Mouse (Mus musculus) NIH3T3 (cell line): ENCODE data around the gene Supt6.

ENCODE experiments used
- DNase-seq: peaks from one replicate; pipeline ENCODE4 v3.0.0-alpha.2; 2012; ENCODE audit warnings: low read depth

The Supt6 gene

DNA sequence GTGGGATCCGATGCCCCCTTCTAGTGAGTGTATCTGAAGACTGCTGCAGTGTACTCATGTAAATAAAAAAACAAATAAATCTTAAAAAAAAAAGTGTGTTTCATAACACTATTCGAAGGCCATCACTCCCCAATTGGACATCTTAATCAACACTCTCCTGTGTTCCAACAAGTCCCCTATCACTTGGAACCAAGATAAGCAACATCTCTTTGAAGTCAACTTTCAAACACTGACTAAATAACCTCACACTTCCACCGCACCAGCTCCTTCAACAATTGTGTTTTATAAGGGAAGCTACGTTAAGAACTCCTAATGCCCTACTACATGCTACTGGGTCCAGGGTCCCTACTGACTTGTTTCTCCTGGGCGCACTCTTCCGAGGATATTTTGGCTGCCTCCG lies 63.3 kb downstream of the Supt6 start:
- DNase-seq: no peak

DNA sequence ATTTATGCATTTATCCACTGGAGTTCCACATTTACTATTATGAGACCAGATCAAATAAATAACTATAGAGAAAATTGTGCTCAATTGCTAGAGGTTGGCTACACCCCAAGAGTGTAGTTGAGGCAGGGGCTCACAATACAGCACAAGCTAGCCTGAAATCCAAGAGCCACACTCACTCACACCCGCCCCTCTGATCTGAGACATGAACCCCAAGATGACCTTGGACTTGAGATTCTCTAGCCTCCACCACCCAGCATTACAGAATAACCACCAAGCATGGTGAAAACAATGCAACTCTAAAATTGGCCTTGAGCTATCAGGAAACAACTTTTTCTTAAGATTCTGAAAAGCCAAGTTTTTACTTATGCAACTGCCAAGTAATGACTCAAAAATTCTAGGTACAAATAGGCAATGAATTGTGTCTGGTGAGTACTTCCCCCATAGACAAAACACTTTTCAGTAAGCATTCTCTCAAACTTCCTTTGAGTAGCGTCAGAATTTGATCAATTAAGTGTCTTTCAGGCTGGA lies 63.9 kb downstream of the Supt6 start:
- no peak for DNase-seq

- DNase-seq: no peak
Measured at GRCm38 (mm10) chr11:78180081-78180761, 65.6 kb downstream of the Supt6 start.

GRCm38 (mm10) chr11:78179438-78179999 lies 66.3 kb downstream of the Supt6 start:
- peak; percentile 28 for DNase-seq

DNA sequence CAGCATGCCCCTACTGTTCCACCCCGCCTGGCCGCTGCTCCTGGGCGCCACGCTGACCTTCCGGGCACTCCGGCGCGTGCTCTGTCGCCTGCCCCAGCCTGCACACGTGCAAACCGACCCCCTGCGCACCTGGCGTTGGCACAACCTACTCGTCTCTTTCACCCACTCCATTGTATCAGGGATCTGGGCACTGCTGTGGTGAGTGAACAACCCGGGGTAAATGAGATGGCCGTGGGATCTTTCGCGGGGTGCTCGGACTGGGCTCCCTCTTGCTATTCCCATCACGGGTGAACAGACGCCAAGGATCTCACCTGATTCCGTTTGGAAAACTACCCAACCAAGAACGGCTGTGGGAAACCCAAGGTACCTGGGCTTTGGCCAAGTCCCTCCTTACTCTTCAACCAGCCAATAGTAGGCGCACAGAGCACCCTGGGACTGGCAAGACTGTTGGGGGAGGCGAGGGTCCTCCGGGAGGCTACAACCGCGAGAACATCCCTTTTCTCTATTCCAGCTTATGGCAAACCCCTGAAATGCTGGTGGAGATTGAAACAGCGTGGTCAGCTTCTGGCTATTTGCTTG lies 66.8 kb downstream of the Supt6 start:
- DNase-seq: peak; percentile 90

DNA sequence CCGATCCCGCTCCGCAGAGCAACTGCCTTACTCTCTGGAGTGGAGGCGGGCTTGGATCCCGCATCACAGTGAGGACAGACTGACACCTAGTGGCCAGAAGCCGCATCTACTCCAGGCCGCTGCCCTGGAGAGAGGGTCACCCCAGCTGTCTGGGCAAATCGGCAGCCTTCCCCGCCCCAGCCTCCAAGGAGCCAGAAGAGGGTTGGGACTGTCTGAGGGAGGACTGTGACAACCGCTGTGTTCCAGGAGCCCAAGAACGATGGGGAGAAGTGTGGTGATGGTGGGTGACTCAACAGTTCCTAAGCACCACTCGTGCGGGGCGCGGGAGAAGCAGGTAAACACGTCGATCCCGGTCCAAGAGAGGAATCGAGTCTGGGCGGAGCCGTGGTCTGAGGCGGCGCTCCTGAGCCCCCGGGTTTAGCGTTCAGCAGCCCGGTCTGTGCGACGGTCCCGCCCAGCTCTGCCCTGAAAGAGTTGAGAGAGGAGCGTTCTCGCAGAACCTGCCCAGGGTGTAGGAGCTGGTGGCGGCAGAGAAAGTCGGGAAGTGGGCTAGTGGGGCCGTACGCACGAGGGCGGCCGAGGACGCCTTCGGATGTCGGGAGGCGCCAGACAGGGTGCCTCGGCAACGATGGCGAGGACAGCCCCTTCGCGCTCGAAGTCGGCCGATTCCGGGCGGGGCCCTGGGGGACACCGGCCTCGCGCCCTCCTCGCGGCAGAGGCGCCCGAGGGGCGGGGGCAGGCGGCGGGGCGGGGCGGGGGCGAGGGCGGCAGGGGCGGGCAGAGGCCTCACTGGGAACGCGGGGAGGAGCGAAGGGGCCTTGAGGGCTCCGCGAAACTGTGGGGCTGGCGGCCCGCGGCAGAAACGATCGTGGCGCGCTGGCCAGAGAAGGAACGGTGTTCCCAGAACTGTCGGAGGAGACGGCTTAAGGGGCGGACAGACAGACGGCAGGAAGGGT lies 67.6 kb downstream of the Supt6 start:
- peak; percentile 98 for DNase-seq

GRCm38 (mm10) chr11:78177437-78177836 lies 68.3 kb downstream of the Supt6 start:
- peak; percentile 84 for DNase-seq

DNA sequence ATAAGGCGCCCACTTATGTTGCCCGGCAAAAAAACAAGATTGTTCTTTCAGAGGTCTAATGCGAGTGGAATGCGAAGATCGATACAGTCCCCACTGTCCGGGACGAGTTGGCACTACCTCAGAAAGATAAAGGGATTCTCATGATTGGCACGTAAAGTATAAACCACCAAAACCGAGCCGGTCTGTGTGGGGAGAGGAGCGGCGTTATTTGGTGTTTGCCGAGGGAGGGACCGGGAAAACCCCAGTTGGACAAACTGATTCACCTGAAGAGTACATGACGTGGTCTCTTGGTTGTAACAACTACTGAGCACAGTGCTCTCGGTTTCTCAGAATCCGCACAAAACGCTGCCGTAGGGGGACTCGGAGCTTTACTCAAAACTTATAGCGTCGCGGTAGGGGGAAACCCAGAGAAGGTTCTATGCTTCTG lies 68.9 kb downstream of the Supt6 start:
- no peak for DNase-seq

GRCm38 (mm10) chr11:78176402-78176862 lies 69.4 kb downstream of the Supt6 start, which contains the start of the genes Nek8 and Tlcd1:
Nek8 (minus strand) TSS chr11:78176675.
Tlcd1 (plus strand) TSS chr11:78176711.
- peak; percentile 96 for DNase-seq

- peak; percentile 66 for DNase-seq
Measured at GRCm38 (mm10) chr11:78175771-78176401, 69.9 kb downstream of the Supt6 start.

DNA sequence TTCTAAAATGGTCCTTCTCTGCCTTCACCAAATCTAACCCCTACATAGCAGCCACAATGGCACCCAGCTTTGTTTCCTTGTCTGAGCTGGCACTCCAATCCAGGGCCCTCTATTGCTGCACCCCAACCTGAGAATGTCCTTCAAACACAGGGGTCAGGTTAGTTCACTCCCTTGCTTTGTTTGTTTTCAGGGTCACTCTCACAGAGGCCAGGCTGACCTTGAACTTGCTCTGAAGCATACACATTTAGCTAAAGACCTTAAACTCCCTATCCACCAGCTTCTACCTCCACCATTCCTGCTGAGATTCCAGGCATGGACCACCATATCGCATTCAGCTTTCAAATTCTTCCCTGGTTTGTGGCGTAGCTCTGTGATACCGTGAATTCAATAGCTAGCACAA lies 71.3 kb downstream of the Supt6 start:
- DNase-seq: no peak

DNA sequence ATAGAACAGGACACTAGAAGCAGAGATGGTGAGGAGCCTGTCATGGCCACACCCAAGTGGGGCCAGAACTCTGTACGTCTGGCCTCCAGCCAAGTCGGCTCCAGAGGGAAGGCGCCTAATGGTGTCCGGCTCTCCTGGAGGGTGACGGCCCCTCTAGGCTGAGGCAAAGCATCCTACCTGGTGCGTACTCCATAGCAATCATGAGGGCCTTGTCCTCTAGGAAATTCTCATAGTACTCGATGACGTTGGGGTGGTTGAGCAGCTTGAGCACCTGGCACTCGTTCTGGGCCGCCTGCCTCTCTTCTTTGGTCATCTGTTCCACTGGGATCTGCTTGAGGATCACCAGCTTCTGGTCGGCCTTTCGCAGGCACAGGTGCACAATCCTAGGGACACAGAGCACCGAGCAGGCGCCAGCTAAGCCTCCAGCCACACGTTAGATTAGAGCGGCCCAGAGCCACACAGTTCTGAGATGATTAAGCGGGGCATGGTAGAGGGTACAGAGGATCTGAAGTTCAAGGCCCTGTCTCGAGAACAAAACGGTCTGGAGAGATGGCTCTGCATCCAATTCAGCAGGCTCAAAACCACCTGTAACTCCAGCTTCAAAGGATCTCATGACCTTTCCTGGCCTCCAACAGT lies 72.9 kb downstream of the Supt6 start:
- no peak for DNase-seq

- DNase-seq: peak; percentile 50
Measured at GRCm38 (mm10) chr11:78172034-78172747, 73.6 kb downstream of the Supt6 start.

DNA sequence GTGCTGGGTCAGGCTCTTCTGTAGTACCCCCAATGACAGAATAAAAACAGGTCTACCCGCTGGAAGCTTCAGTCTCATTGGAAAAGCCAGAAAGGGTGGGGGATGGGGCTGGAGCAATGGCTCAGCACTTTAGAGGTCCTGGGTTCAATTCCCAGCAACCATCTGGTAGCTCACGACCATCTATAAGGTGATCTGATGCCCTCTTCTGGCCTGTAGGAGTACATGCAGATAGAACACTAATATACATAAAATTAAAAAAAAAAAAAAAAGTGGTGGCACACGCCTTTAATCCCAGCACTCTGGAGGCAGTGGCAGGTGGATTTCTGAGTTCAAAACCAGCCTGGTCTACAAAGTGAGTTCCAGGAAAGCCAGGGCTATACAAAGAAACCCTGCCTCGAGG lies 74.5 kb downstream of the Supt6 start:
- peak; percentile 41 for DNase-seq

DNA sequence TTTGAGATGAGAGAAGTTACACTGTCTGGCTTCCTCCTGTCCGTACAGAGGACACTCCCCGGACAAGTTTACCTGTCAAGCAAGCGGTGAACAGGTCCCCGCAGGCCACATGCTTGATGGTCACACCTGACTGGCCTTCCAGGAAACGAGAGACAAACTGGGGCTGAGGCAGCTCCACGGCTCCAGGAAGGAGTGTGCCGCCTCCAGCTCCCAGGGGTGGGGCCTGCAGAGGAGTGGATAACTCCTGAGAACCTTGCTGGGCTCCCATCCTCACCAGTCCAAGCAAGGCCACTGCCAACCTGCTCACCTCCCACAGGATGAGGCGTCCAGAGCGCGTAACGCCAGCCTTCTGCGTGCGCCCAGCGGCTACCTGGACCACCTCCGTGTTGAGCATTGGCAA lies 75.5 kb downstream of the Supt6 start:
- DNase-seq: no peak

GRCm38 (mm10) chr11:78168541-78169468 lies 77.0 kb downstream of the Supt6 start:
- DNase-seq: no peak

GRCm38 (mm10) chr11:78167257-78167959 lies 78.4 kb downstream of the Supt6 start:
- DNase-seq: no peak

- no peak for DNase-seq
Measured at GRCm38 (mm10) chr11:78166640-78167039, 79.1 kb downstream of the Supt6 start.

GRCm38 (mm10) chr11:78166161-78166560 lies 79.6 kb downstream of the Supt6 start:
- no peak for DNase-seq
